Mouse (Mus musculus): ENCODE results near the gene Lrrc2.

Gene Lrrc2

GRCm38 (mm10) chr9:110989141-110989540 lies 37.8 kb downstream of the Lrrc2 start:
- DNase-seq = no peak

- no peak for DNase-seq
These were observed 38.2 kb downstream of the Lrrc2 start for GRCm38 (mm10) chr9:110989543-110989942.

GRCm38 (mm10) chr9:110990204-110990603 lies 38.9 kb downstream of the Lrrc2 start, which contains the start of gene Rtp3:
TSS of gene Rtp3 (minus strand) at chr9:110990583.
- no peak for DNase-seq

GRCm38 (mm10) chr9:110993281-110993709 lies 42.0 kb downstream of the Lrrc2 start:
- no peak for DNase-seq

- DNase-seq = peak; percentile 74 to 76
These were observed 43.4 kb downstream of the Lrrc2 start for GRCm38 (mm10) chr9:110994716-110995172.

GRCm38 (mm10) chr9:110997245-110997644 lies 45.9 kb downstream of the Lrrc2 start:
- peak; percentile 81 to 83 for DNase-seq

GRCm38 (mm10) chr9:110999056-110999455 lies 47.7 kb downstream of the Lrrc2 start:
- DNase-seq = no peak

GRCm38 (mm10) chr9:110999856-111000255 lies 48.5 kb downstream of the Lrrc2 start:
- no peak for DNase-seq

GRCm38 (mm10) chr9:111001621-111002020 lies 50.3 kb downstream of the Lrrc2 start:
- DNase-seq = no peak

- no peak for DNase-seq
These were observed 51.9 kb downstream of the Lrrc2 start for GRCm38 (mm10) chr9:111003279-111003678.

- DNase-seq = no peak
These were observed 55.2 kb downstream of the Lrrc2 start for GRCm38 (mm10) chr9:111006544-111006943.

GRCm38 (mm10) chr9:111009763-111010162 lies 58.4 kb downstream of the Lrrc2 start:
- no peak for DNase-seq

GRCm38 (mm10) chr9:111011550-111011949 lies 60.2 kb downstream of the Lrrc2 start:
- DNase-seq = no peak

GRCm38 (mm10) chr9:111012041-111012440 lies 60.7 kb downstream of the Lrrc2 start:
- no peak for DNase-seq

GRCm38 (mm10) chr9:111015658-111016057 lies 64.3 kb downstream of the Lrrc2 start:
- DNase-seq = peak in 1 of 2 experiments; percentile 9

- no peak for DNase-seq
These were observed 67.7 kb downstream of the Lrrc2 start, which contains the start of gene Ltf for GRCm38 (mm10) chr9:111019022-111019421. TSS of gene Ltf (plus strand) at chr9:111019271.

- DNase-seq = no peak
These were observed 75.4 kb downstream of the Lrrc2 start for GRCm38 (mm10) chr9:111026791-111027190.
